Mouse (Mus musculus): ENCODE data around the gene Mgat5b.

The Mgat5b gene

DNA sequence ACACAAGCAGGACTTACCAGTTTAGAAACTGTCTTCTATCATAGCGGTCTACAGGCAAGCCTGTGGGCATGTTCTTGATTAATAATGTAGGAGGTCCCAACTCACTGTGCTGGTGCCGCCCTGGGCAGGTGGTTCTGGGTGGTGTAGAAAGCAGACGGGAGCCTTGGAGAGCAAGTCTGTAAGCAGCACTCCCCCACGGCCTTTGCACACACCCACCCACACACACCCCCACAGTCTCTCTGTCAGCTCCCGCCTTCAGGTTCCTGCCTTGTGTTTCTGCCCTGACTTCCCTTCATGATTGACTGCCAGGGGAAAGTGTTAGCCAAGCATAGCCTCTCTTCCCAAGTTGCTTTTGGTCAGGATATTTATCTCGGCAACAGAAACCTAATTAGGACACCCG lies 1.3 kb upstream of the Mgat5b start:
- DNase-seq (ENCODE audit: low read depth, low spot score): no peak

DNA sequence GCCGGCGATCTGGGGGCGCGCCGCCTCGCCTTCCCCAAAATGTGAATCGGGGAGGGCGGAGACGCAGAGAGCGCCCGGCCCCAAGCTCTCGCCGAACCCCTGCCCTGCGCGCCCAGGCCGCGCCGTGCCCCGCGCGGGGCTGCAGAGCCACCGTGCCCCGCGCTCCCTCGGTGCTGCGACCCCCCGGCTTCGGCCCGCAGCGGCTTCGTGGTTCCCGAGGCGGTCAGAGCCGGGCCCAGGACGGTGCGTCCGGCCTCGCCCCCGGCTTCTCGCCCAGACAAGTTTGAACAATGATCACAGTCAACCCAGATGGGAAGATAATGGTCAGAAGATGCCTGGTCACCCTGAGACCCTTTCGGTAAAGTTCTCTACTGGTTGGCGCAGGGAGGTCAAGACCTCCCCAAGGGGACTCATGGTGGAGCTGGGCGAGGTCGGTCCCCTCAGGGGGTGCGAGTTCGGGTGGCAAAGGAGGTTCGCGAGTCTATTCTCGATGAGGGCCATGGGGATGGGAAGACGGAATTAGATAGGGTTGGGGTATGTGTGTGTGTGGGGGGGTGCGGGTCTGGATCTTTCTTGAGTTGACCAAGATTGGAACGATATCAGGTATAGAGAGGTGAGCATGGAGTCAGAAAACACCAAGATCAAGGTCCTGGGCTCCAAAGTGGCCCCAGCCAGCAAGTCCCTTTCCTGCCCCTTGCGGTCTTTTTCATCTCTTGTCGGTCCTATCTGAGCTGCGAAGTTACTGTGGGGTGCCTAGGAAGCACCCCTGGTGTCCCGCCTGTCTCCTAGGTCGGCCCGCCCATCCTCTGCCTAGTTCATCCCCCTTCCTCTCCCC lies 740 bp downstream of the Mgat5b start:
- no peak for DNase-seq (ENCODE audit: low read depth, low spot score)

DNA sequence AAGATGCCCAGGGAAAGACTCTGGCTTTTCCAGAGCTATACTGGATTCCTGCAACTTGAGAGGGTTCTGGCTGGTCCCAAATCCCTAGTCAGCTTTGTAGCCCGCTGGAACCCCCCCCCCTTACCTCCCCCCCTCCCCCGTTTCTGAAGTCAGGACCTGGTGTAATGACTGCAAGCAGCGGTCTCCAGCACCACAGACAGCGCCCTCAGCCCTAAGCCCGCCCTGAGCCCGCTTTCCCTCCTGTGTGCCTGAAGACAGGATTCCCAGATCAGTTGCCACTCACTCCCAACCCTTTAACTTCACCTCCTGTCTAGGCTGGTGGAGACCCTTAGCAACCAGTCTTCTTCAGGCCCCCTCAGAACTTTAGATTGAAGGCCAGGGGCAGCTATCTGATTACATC lies 2.1 kb downstream of the Mgat5b start:
- DNase-seq (ENCODE audit: low read depth, low spot score): peak; percentile 24

- DNase-seq (ENCODE audit: low read depth, low spot score): peak; percentile 23
Observed at GRCm38 (mm10) chr11:116922058-116922457, 3.4 kb downstream of the Mgat5b start.

GRCm38 (mm10) chr11:116928031-116928430 lies 9.4 kb downstream of the Mgat5b start:
- DNase-seq (ENCODE audit: low read depth, low spot score): no peak

DNA sequence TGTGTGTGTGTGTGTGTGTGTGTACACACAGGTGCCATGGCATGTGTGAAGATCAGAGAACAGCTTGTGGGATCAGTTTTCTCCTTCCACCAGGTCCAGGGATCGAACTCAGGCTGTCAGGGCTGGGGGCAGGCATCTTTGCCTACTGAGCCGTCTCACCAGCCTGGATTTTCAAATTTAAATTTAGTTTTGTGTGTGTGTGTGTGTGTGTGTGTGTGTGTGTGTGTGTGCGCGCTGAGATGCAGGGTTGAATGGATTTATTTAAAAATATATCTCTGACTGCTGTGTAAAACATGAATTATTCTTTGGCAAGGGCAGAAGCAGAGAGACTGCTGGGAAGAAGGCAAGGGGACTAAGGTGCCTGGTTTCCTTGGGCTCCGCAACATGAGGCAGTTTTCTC lies 16.2 kb downstream of the Mgat5b start:
- DNase-seq (ENCODE audit: low read depth, low spot score): no peak

- no peak for DNase-seq (ENCODE audit: low read depth, low spot score)
Observed at GRCm38 (mm10) chr11:116935354-116935753, 16.7 kb downstream of the Mgat5b start.

DNA sequence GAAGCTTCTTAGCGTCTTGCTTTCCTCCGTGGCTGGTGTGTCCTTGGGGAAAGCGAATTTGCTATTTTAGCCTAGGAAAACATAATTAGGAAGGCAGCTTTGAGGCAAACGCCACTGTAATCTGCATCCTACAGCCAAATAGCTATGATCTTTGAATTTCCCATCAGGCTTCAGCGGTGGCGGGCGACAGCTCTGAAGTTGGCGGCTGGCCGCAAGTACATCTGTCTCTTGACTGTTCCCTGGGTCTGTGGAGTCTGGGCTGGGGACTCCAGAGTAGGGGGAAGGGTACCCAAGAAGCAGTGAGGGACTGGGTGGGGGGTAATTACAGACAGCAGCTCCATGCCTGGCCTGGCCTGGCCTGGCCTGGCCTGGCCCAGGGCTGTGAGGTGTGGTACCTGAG lies 17.3 kb downstream of the Mgat5b start:
- no peak for DNase-seq (ENCODE audit: low read depth, low spot score)

- DNase-seq (ENCODE audit: low read depth, low spot score): no peak
Observed at GRCm38 (mm10) chr11:116937141-116937540, 18.5 kb downstream of the Mgat5b start.

DNA sequence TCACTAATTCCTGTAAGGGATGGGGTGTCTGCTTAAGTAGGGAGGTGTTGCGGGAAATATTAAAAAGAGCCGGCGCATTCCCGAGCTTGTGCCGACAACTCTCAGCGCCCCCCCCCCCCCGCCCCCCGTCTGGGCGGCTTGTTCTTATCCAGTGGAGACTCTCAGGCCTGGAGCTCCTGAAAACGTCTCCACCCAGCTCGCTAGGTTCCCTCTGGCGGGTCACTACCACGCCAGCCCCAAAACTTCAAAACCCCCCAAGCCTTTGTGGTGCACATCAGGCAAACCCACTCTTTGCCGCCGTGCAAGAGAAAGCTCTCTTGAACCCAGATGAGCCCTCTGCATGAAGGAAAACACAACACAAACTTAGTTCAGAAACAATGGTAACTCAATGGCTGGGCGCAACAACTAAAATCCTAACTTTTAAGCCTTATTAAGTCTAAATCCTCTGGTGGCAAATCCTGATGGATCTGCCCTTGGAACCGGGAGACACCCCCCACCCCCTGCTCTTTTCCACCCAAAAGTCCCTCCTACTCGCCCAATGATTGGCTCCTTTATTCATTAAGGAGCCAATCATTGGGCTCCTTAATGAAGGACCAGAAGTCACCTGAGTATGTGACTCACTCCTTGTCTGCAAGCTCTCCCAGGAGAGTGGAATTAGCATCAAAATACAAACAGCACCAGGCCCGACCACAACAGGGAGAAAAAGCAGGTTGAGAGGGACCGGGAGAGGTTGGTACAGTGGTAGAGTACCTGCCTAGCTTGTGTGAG lies 21.6 kb downstream of the Mgat5b start:
- DNase-seq (ENCODE audit: low read depth, low spot score): no peak

- DNase-seq (ENCODE audit: low read depth, low spot score): no peak
Observed at GRCm38 (mm10) chr11:116944346-116944745, 25.7 kb downstream of the Mgat5b start.

GRCm38 (mm10) chr11:116949832-116950231 lies 31.2 kb downstream of the Mgat5b start:
- DNase-seq (ENCODE audit: low read depth, low spot score): peak; percentile 10

- no peak for DNase-seq (ENCODE audit: low read depth, low spot score)
Observed at GRCm38 (mm10) chr11:116951429-116951828, 32.8 kb downstream of the Mgat5b start.

GRCm38 (mm10) chr11:116954231-116955118 lies 35.8 kb downstream of the Mgat5b start:
- DNase-seq (ENCODE audit: low read depth, low spot score): no peak

- no peak for DNase-seq (ENCODE audit: low read depth, low spot score)
Observed at GRCm38 (mm10) chr11:116958601-116959000, 39.9 kb downstream of the Mgat5b start.

DNA sequence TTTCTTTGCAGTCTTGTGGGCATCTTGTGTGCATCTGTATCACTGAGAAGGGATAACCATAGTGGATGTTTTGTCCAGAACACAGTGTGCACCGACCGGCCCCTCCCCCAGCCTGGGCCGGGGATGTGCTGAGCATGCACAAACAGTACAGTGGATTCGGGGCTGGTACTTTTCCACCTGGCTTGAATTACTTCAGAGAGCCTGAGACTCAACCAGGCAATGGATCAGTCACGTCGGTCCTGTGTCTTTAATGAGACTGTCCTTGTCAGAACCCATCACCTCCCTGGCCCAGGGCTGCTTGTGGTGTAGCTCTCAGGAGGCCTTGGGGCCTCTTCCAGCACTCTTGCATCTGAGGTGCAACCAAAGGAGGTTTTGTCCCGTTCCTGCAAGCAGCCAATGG lies 46.4 kb downstream of the Mgat5b start:
- no peak for DNase-seq (ENCODE audit: low read depth, low spot score)

DNA sequence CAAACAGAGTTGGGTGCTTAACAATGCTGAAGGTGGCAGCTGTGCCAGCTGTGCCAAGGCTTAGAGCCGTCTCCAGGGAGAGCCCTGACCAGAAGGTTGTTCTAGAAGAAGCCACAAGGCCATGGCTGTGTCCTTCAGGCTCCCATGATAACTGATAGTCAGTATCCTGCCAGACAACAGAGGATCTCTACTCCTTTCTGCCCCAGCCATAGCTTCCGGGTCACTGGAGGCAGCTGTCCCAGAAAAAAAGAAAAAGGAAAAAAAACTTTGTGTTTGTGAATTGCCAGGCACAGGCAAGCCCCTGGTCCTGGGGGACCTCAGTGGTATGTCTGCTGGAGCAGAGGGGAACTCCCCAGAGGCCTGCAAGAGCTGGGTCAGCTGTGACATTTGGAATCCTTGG lies 47.3 kb downstream of the Mgat5b start:
- DNase-seq (ENCODE audit: low read depth, low spot score): no peak

GRCm38 (mm10) chr11:116968586-116968985 lies 49.9 kb downstream of the Mgat5b start:
- DNase-seq (ENCODE audit: low read depth, low spot score): no peak

- DNase-seq (ENCODE audit: low read depth, low spot score): no peak
Observed at GRCm38 (mm10) chr11:116969498-116969897, 50.8 kb downstream of the Mgat5b start.

DNA sequence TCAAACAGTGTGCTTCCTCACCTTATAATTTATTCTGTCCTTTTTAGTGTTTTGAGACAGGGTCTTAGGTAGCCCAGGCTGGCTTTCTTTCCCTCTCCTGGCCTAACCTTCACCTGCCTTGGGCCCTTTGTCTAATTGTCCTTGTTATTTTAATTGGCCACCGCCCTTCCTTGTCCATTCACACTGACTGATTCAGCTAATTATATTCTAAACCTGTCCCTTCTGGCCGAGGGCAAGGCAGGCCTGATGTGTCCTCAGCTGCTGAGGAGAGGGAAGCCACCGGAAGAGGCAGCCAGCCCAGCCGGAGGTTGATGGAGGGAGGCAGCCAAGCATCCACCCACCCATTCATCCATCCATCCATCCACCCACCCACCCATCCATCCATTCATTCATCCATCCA lies 52.2 kb downstream of the Mgat5b start:
- DNase-seq (ENCODE audit: low read depth, low spot score): no peak

DNA sequence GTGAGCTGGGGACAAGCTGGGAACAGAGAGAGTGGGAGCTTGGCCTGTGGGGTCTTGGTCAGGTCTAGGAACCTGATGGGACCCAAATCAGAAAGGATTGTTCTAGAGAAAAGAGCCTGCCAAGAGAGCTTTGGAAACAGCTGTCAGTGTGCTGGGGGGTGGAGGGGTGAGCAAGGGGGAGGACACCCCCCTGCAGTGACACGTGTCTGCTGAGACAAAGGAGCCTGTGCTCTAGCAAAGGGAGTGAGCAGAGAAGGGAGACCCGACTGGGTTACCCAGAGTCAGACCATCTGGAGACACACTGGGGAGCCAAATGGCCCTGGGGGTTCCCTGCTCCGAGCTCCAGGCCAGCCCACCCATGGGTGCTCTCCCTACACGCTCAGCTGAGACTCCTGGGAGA lies 54.2 kb downstream of the Mgat5b start:
- no peak for DNase-seq (ENCODE audit: low read depth, low spot score)

GRCm38 (mm10) chr11:116973508-116973907 lies 54.8 kb downstream of the Mgat5b start:
- DNase-seq (ENCODE audit: low read depth, low spot score): no peak
